Mouse (Mus musculus): ENCODE data around the gene Tmeff1.

DNA sequence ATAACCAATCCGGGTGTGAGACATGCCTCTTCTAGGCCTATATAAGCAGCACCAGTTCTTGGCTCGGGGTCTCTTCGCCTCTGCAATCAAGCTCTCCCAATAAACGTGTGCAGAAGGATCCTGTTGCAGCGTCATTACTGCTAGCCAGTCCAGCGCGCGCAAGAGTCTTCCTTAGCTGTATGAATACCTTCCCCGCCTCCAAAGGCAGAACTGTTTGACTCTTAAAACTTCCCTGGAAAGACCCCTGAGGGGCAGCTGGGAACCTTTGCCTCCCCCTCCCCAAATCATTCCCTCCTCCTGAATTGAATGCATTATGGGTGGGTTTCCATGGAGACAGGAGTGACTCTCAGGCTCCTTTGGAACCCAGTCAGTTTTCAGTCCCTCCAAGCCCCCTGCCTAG, 93.8 kb downstream of the Tmeff1 start:
- TF ChIP-seq GATA1 (IDR thresholded peaks at IDR 0.05; ENCODE audit: borderline replicate concordance, low read length) = no peak
- TF ChIP-seq FLI1 (IDR thresholded peaks at IDR 0.05; ENCODE audit: low read length) = no peak
